Mouse (Mus musculus): ENCODE results near the gene Ugt1a8.
A peak's percentile ranks its signal among the peaks of the same experiment; 100 is the strongest.
"Not testable (repeated sequence)": the region's sequence is repeated elsewhere in the genome, so short reads cannot be mapped to it uniquely, and the experiment has no call there.

Gene Ugt1a8

GRCm38 (mm10) chr1:88133908-88134456 lies 46.4 kb downstream of the Ugt1a8 start:
- no peak overlapping the region for H3K4me3 ChIP-seq (replicated peaks; ENCODE audit: low read length)
- no peak for TF ChIP-seq CTCF (conservative IDR thresholded peaks at IDR 0.05; ENCODE audit: low read length)
- TF ChIP-seq POU5F1 (IDR thresholded peaks at IDR 0.05; ENCODE audit: borderline replicate concordance, low read length), result no peak
- TF ChIP-seq NANOG (IDR thresholded peaks at IDR 0.05; ENCODE audit: borderline replicate concordance, low read length), result no peak
- no peaks in the 10 kb centered on the region for H3K9me3 ChIP-seq (ENCODE audit: low read length)
- no peaks in the 10 kb centered on the region for H3K27me3 ChIP-seq (ENCODE audit: insufficient read depth, low read length)
- H3K4me1 ChIP-seq (replicated peaks; ENCODE audit: low read depth, low read length), result no peaks in the 10 kb centered on the region
- no peaks in the 10 kb centered on the region for H3K36me3 ChIP-seq (ENCODE audit: insufficient read depth, low read length)

- not testable (repeated sequence) for H3K27me3 ChIP-seq (ENCODE audit: insufficient read depth, low read length); H3K4me1 ChIP-seq (replicated peaks; ENCODE audit: low read depth, low read length); H3K9me3 ChIP-seq (ENCODE audit: low read length); H3K4me3 ChIP-seq (replicated peaks; ENCODE audit: low read length); H3K36me3 ChIP-seq (ENCODE audit: insufficient read depth, low read length)
These were observed 46.9 kb downstream of the Ugt1a8 start, which contains the start of gene Ugt1a6a for GRCm38 (mm10) chr1:88134457-88135011. Gene Ugt1a6a, plus strand, starts transcription at chr1:88134809.

GRCm38 (mm10) chr1:88135229-88135904 lies 47.8 kb downstream of the Ugt1a8 start:
- not testable (repeated sequence) for H3K27me3 ChIP-seq (ENCODE audit: insufficient read depth, low read length); H3K4me1 ChIP-seq (replicated peaks; ENCODE audit: low read depth, low read length); H3K9me3 ChIP-seq (ENCODE audit: low read length); H3K4me3 ChIP-seq (replicated peaks; ENCODE audit: low read length); H3K36me3 ChIP-seq (ENCODE audit: insufficient read depth, low read length)

GRCm38 (mm10) chr1:88136646-88137045 lies 49.0 kb downstream of the Ugt1a8 start:
- no peaks in the 10 kb centered on the region for H3K4me1 ChIP-seq (replicated peaks; ENCODE audit: low read depth, low read length)
- H3K36me3 ChIP-seq (ENCODE audit: insufficient read depth, low read length), result no peaks in the 10 kb centered on the region
- no peak overlapping the region for H3K4me3 ChIP-seq (replicated peaks; ENCODE audit: low read length)
- TF ChIP-seq NANOG (IDR thresholded peaks at IDR 0.05; ENCODE audit: borderline replicate concordance, low read length), result no peak
- TF ChIP-seq POU5F1 (IDR thresholded peaks at IDR 0.05; ENCODE audit: borderline replicate concordance, low read length), result no peak
- no peak for TF ChIP-seq CTCF (conservative IDR thresholded peaks at IDR 0.05; ENCODE audit: low read length)
- H3K9me3 ChIP-seq (ENCODE audit: low read length), result no peaks in the 10 kb centered on the region
- H3K27me3 ChIP-seq (ENCODE audit: insufficient read depth, low read length), result no peaks in the 10 kb centered on the region

- no peak for TF ChIP-seq POU5F1 (IDR thresholded peaks at IDR 0.05; ENCODE audit: borderline replicate concordance, low read length)
- TF ChIP-seq CTCF (conservative IDR thresholded peaks at IDR 0.05; ENCODE audit: low read length), result no peak
- no peak for TF ChIP-seq NANOG (IDR thresholded peaks at IDR 0.05; ENCODE audit: borderline replicate concordance, low read length)
These were observed 49.7 kb downstream of the Ugt1a8 start for GRCm38 (mm10) chr1:88137264-88137663.

GRCm38 (mm10) chr1:88138145-88138544 lies 50.5 kb downstream of the Ugt1a8 start:
- no peaks in the 10 kb centered on the region for H3K4me1 ChIP-seq (replicated peaks; ENCODE audit: low read depth, low read length)
- peaks cover 6% of the 10 kb centered on the region; the same call in 1 of the 2 replicates for H3K9me3 ChIP-seq (ENCODE audit: low read length)
- TF ChIP-seq POU5F1 (IDR thresholded peaks at IDR 0.05; ENCODE audit: borderline replicate concordance, low read length) (no peak), CTCF (conservative IDR thresholded peaks at IDR 0.05; ENCODE audit: low read length) (no peak), NANOG (IDR thresholded peaks at IDR 0.05; ENCODE audit: borderline replicate concordance, low read length) (no peak)
- no peaks in the 10 kb centered on the region for H3K36me3 ChIP-seq (ENCODE audit: insufficient read depth, low read length)
- H3K27me3 ChIP-seq (ENCODE audit: insufficient read depth, low read length), result no peaks in the 10 kb centered on the region
- no peak overlapping the region for H3K4me3 ChIP-seq (replicated peaks; ENCODE audit: low read length)

More at GRCm38 (mm10) chr1:88137264-88137663, 49.7 kb downstream of the Ugt1a8 start:
- Histone ChIP-seq H3K9me3 (ENCODE audit: low read length) (peaks cover 1% of the 10 kb centered on the region; the same call in 1 of the 2 replicates), H3K4me1 (replicated peaks; ENCODE audit: low read depth, low read length) (no peaks in the 10 kb centered on the region), H3K36me3 (ENCODE audit: insufficient read depth, low read length) (no peaks in the 10 kb centered on the region), H3K4me3 (replicated peaks; ENCODE audit: low read length) (no peak overlapping the region), H3K27me3 (ENCODE audit: insufficient read depth, low read length) (no peaks in the 10 kb centered on the region)

GRCm38 (mm10) chr1:88140492-88140891 lies 52.9 kb downstream of the Ugt1a8 start:
- not testable (repeated sequence) for H3K27me3 ChIP-seq (ENCODE audit: insufficient read depth, low read length); H3K36me3 ChIP-seq (ENCODE audit: insufficient read depth, low read length); H3K4me1 ChIP-seq (replicated peaks; ENCODE audit: low read depth, low read length); H3K4me3 ChIP-seq (replicated peaks; ENCODE audit: low read length)
- peaks cover 15% of the 10 kb centered on the region for H3K9me3 ChIP-seq (ENCODE audit: low read length)

- not testable (repeated sequence) for H3K27me3 ChIP-seq (ENCODE audit: insufficient read depth, low read length); H3K4me3 ChIP-seq (replicated peaks; ENCODE audit: low read length); H3K4me1 ChIP-seq (replicated peaks; ENCODE audit: low read depth, low read length); H3K36me3 ChIP-seq (ENCODE audit: insufficient read depth, low read length)
- H3K9me3 ChIP-seq (ENCODE audit: low read length), result peaks cover 15% of the 10 kb centered on the region
- 0 out of 2 replicates have a peak, but pooled peaks have one; percentile 6 for TF ChIP-seq CTCF (conservative IDR thresholded peaks at IDR 0.05; ENCODE audit: low read length)
These were observed 56.5 kb downstream of the Ugt1a8 start for GRCm38 (mm10) chr1:88143966-88144675.

- peaks cover 15% of the 10 kb centered on the region for H3K9me3 ChIP-seq (ENCODE audit: low read length)
- H3K36me3 ChIP-seq (ENCODE audit: insufficient read depth, low read length); H3K4me3 ChIP-seq (replicated peaks; ENCODE audit: low read length); H3K4me1 ChIP-seq (replicated peaks; ENCODE audit: low read depth, low read length); H3K27me3 ChIP-seq (ENCODE audit: insufficient read depth, low read length): not testable (repeated sequence)
- TF ChIP-seq CTCF (conservative IDR thresholded peaks at IDR 0.05; ENCODE audit: low read length), result peak; percentile 12; the same call in 1 of the 2 replicates
These were observed 57.7 kb downstream of the Ugt1a8 start for GRCm38 (mm10) chr1:88145278-88145677.
